Mouse (Mus musculus): ENCODE measurements around the gene Phf21a. TPM values are rescaled to one million over a fixed set of nuclear protein-coding genes. Genes with fewer than 3 reads are reported as not detected.
A peak's percentile ranks its signal among the peaks of the same experiment; 100 is the strongest.

Phf21a gene
- polyA plus RNA-seq, 2 experiments, result 1.8 to 4.7 TPM

- Histone ChIP-seq H3K4me2 (ENCODE audit: low read depth) (no peak overlapping the region), H3K9me3 (ENCODE audit: control insufficient read depth, low read length) (no peaks in the 10 kb centered on the region), H3K27me3 (ENCODE audit: control insufficient read depth, insufficient read depth, low read length) (peaks cover 6% of the 10 kb centered on the region), H3K36me3 (replicated peaks; ENCODE audit: control insufficient read depth, insufficient read depth, low read depth) (no peaks in the 10 kb centered on the region), H3K4me1 (replicated peaks; ENCODE audit: control insufficient read depth in 2 of 2, insufficient read depth in 2 of 2, low read length in 1 of 2) (peaks cover 4 to 9% of the 10 kb centered on the region in 2 experiments), H3K4me3 (ENCODE audit: insufficient read depth in 1 of 2, low read depth in 2 of 2, low read length in 2 of 2) (no peak overlapping the region), H3K9ac (replicated peaks) (no peak overlapping the region), H3K27ac (no peak overlapping the region)
- DNase-seq (ENCODE audit: low read depth in 3 of 3, low spot score in 3 of 3) (no peak), ATAC-seq (ENCODE audit: insufficient read depth) (no peak)
- 31% methylated on average over 2 of the region's 2 CpGs for WGBS (ENCODE audit: insufficient replicate concordance)
- no peak for TF ChIP-seq CTCF (IDR thresholded peaks at IDR 0.05; ENCODE audit: low read depth)
- TF ChIP-seq EP300 (IDR thresholded peaks at IDR 0.05; ENCODE audit: low read depth), result no peak
These were observed 40.2 kb upstream of the Phf21a start for GRCm38 (mm10) chr2:92052754-92053153.

- Histone ChIP-seq H3K9me3 (ENCODE audit: control insufficient read depth, low read length) (no peaks in the 10 kb centered on the region), H3K9ac (replicated peaks) (peak overlapping the region; percentile 15; the same call in 1 of the 2 replicates), H3K4me3 (ENCODE audit: insufficient read depth in 1 of 2, low read depth in 2 of 2, low read length in 2 of 2) (peak overlapping the region; percentile 29 to 51), H3K27me3 (ENCODE audit: control insufficient read depth, insufficient read depth, low read length) (peaks cover 31% of the 10 kb centered on the region), H3K36me3 (replicated peaks; ENCODE audit: control insufficient read depth, insufficient read depth, low read depth) (no peaks in the 10 kb centered on the region), H3K4me1 (replicated peaks; ENCODE audit: control insufficient read depth in 2 of 2, insufficient read depth in 2 of 2, low read length in 1 of 2) (peaks cover 4 to 13% of the 10 kb centered on the region in 2 experiments), H3K27ac (no peak overlapping the region), H3K4me2 (ENCODE audit: low read depth) (peak overlapping the region; percentile 64)
- TF ChIP-seq EP300 (IDR thresholded peaks at IDR 0.05; ENCODE audit: low read depth), result peak; percentile 61
- TF ChIP-seq CTCF (IDR thresholded peaks at IDR 0.05; ENCODE audit: low read depth), result no peak
- DNase-seq (ENCODE audit: low read depth in 3 of 3, low spot score in 3 of 3) (peak; percentile 59 to 71 (median 59)), ATAC-seq (ENCODE audit: insufficient read depth) (peak; percentile 75)
- WGBS (ENCODE audit: insufficient replicate concordance), result 4% methylated on average over 38 of the region's 38 CpGs
These were observed 37.7 kb upstream of the Phf21a start for GRCm38 (mm10) chr2:92055101-92055813.

- no peak for TF ChIP-seq EP300 (IDR thresholded peaks at IDR 0.05; ENCODE audit: low read depth)
- TF ChIP-seq CTCF (IDR thresholded peaks at IDR 0.05; ENCODE audit: low read depth), result peak; percentile 64
- Histone ChIP-seq H3K27ac (no peak overlapping the region), H3K27me3 (ENCODE audit: control insufficient read depth, insufficient read depth, low read length) (peaks cover 37% of the 10 kb centered on the region), H3K9me3 (ENCODE audit: control insufficient read depth, low read length) (no peaks in the 10 kb centered on the region), H3K9ac (replicated peaks) (peak overlapping the region; percentile 15; the same call in 1 of the 2 replicates), H3K4me1 (replicated peaks; ENCODE audit: control insufficient read depth in 2 of 2, insufficient read depth in 2 of 2, low read length in 1 of 2) (peaks cover 4 to 13% of the 10 kb centered on the region in 2 experiments), H3K4me3 (ENCODE audit: insufficient read depth in 1 of 2, low read depth in 2 of 2, low read length in 2 of 2) (peak overlapping the region; percentile 29 to 51), H3K36me3 (replicated peaks; ENCODE audit: control insufficient read depth, insufficient read depth, low read depth) (no peaks in the 10 kb centered on the region), H3K4me2 (ENCODE audit: low read depth) (peak overlapping the region; percentile 64)
- ATAC-seq (ENCODE audit: insufficient read depth) (peak; percentile 60; the same call in 1 of the 2 replicates), DNase-seq (ENCODE audit: low read depth in 3 of 3, low spot score in 3 of 3) (peak in 2 of 3 experiments; percentile 24 to 35)
- WGBS (ENCODE audit: insufficient replicate concordance), result 1% methylated on average over 14 of the region's 14 CpGs
These were observed 37.1 kb upstream of the Phf21a start for GRCm38 (mm10) chr2:92055831-92056236.

- no peak for ATAC-seq (ENCODE audit: insufficient read depth)
- H3K4me1 ChIP-seq (replicated peaks; ENCODE audit: control insufficient read depth in 2 of 2, insufficient read depth in 2 of 2, low read length in 1 of 2), result peaks cover 4 to 13% of the 10 kb centered on the region in 2 experiments
- H3K4me2 ChIP-seq (ENCODE audit: low read depth), result no peak overlapping the region
- H3K27me3 ChIP-seq (ENCODE audit: control insufficient read depth, insufficient read depth, low read length), result peaks cover 44% of the 10 kb centered on the region
- no peak overlapping the region for H3K4me3 ChIP-seq (ENCODE audit: insufficient read depth in 1 of 2, low read depth in 2 of 2, low read length in 2 of 2)
- no peak overlapping the region for H3K9ac ChIP-seq (replicated peaks)
- H3K36me3 ChIP-seq (replicated peaks; ENCODE audit: control insufficient read depth, insufficient read depth, low read depth), result no peaks in the 10 kb centered on the region
- H3K27ac ChIP-seq, result no peak overlapping the region
- 81% methylated on average over 13 of the region's 13 CpGs for WGBS (ENCODE audit: insufficient replicate concordance)
- DNase-seq (ENCODE audit: low read depth in 3 of 3, low spot score in 3 of 3), result no peak
- TF ChIP-seq CTCF (IDR thresholded peaks at IDR 0.05; ENCODE audit: low read depth) (no peak), EP300 (IDR thresholded peaks at IDR 0.05; ENCODE audit: low read depth) (no peak)
- no peaks in the 10 kb centered on the region for H3K9me3 ChIP-seq (ENCODE audit: control insufficient read depth, low read length)
These were observed 36.2 kb upstream of the Phf21a start for GRCm38 (mm10) chr2:92056760-92057159.

GRCm38 (mm10) chr2:92058469-92058868, 34.4 kb upstream of the Phf21a start:
- no peak for ATAC-seq (ENCODE audit: insufficient read depth)
- Histone ChIP-seq H3K36me3 (replicated peaks; ENCODE audit: control insufficient read depth, insufficient read depth, low read depth) (no peaks in the 10 kb centered on the region), H3K4me3 (ENCODE audit: insufficient read depth in 1 of 2, low read depth in 2 of 2, low read length in 2 of 2) (peak overlapping the region; percentile 35 to 43), H3K27ac (no peak overlapping the region), H3K4me1 (replicated peaks; ENCODE audit: control insufficient read depth in 2 of 2, insufficient read depth in 2 of 2, low read length in 1 of 2) (peaks cover 4 to 13% of the 10 kb centered on the region in 2 experiments), H3K4me2 (ENCODE audit: low read depth) (peak overlapping the region; percentile 73), H3K9ac (replicated peaks) (no peak overlapping the region), H3K27me3 (ENCODE audit: control insufficient read depth, insufficient read depth, low read length) (peaks cover 48% of the 10 kb centered on the region), H3K9me3 (ENCODE audit: control insufficient read depth, low read length) (no peaks in the 10 kb centered on the region)
- under 1% methylated on average over 29 of the region's 29 CpGs for WGBS (ENCODE audit: insufficient replicate concordance)
- peak; percentile 94 for TF ChIP-seq CTCF (IDR thresholded peaks at IDR 0.05; ENCODE audit: low read depth)
- no peak for TF ChIP-seq EP300 (IDR thresholded peaks at IDR 0.05; ENCODE audit: low read depth)
- DNase-seq (ENCODE audit: low read depth in 3 of 3, low spot score in 3 of 3), result peak; percentile 31 to 43 (median 34)
